27 mouse cellular contexts compared by ENCODE assay signal in the genomic region with DNA sequence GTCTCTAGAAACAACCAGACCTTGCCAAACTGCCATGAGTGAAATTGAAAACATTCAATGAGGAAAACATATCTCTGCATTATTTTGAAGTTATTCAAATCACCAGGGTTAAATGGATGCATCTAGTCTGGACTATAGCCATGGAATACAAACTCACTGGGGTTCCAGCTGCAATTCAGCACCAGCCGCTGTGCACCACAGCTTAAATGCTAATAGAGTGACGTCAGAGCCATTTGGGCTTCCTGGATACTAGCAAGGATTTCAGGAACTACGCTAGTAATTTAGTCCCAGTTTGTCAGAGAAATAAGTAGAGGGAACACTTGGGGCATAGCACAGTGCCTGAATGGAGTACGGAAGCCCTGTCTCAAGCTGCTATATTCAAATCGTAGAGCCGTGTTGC.
DNase-seq lines count a peak whose midpoint lies in the region; ATAC-seq and TF ChIP-seq lines count a peak whose summit lies in the region.
"Had no signal": no experiment of that assay in that cellular context is flagged by ENCODE, and none has a peak within 500 bp of the region (broad histone marks: within the 10 kb centered on the region; RNA-seq: fewer than 3 reads in every experiment).

No protein-coding gene starts in this region.

- no peaks in the 10 kb centered on the region for H3K27me3 ChIP-seq in forebrain, embryonic 14.5 days (replicated peaks; ENCODE audit: control insufficient read depth, insufficient read depth, low read length)
- no peaks in the 10 kb centered on the region for H3K27me3 ChIP-seq in forebrain, embryonic 11.5 days (ENCODE audit: control insufficient read depth, insufficient read depth, low read length)
- no peaks in the 10 kb centered on the region for H3K27me3 ChIP-seq in hindbrain, postnatal 0 days (ENCODE audit: insufficient read depth, low read length)
- no peaks in the 10 kb centered on the region for H3K27me3 ChIP-seq in hindbrain, embryonic 13.5 days
- H3K27me3 ChIP-seq in E14TG2a.4 (ENCODE audit: insufficient read depth, low read length), result no peaks in the 10 kb centered on the region
- H3K27me3 ChIP-seq: liver, embryonic 12.5 days; midbrain, embryonic 15.5 days had no signal

- H3K27ac ChIP-seq in forebrain, embryonic 14.5 days (ENCODE audit: low read depth, low read length), result no peak overlapping the region
- no peak overlapping the region for H3K27ac ChIP-seq in forebrain, embryonic 11.5 days (ENCODE audit: low read depth, low read length)
- no peak overlapping the region for H3K27ac ChIP-seq in hindbrain, postnatal 0 days
- no peak overlapping the region for H3K27ac ChIP-seq in hindbrain, embryonic 13.5 days
- H3K27ac ChIP-seq: hindbrain, embryonic 10.5 days; layer of hippocampus, adult 2 months; liver, embryonic 12.5 days; macrophage; midbrain, embryonic 15.5 days; stomach, postnatal 0 days had no signal

- peak; percentile 40 for DNase-seq in forebrain, embryonic 14.5 days (ENCODE audit: low spot score)
- no peak for DNase-seq in forebrain, embryonic 11.5 days (ENCODE audit: low spot score)
- DNase-seq in hindbrain, postnatal 0 days (ENCODE audit: low spot score), result peak; percentile 40
- DNase-seq in ZHBTc4 (ENCODE audit: low read depth, low spot score), result peak; percentile 61
- DNase-seq in embryo, embryonic 10 days (ENCODE audit: low spot score), result no peak
- no peak for DNase-seq in right cerebral cortex, adult 18-20 months
- DNase-seq: adrenal gland, postnatal 10 days; cerebellum, adult 11-12 months; gastrocnemius, postnatal 14 days; heart, postnatal 14 days; kidney, adult 18-20 months; kidney, postnatal 36 days; layer of hippocampus, postnatal 36 days; left cerebral cortex, postnatal 4 days; liver, postnatal 0 days; right cerebral cortex, postnatal 4 days; thymus, adult 18-20 months; thymus, postnatal 25 days had no signal

- TF ChIP-seq CTCF in hindbrain, postnatal 0 days (IDR thresholded peaks at IDR 0.05; ENCODE audit: low read depth), result no peak
- TF ChIP-seq CTCF in E14TG2a.4 (conservative IDR thresholded peaks at IDR 0.05; ENCODE audit: low read length), result no peak

- no peaks in the 10 kb centered on the region for H3K4me1 ChIP-seq in forebrain, embryonic 14.5 days (ENCODE audit: control insufficient read depth, insufficient read depth, low read length)
- H3K4me1 ChIP-seq in forebrain, embryonic 11.5 days (replicated peaks; ENCODE audit: control insufficient read depth, insufficient read depth, low read length), result no peaks in the 10 kb centered on the region
- H3K4me1 ChIP-seq in hindbrain, postnatal 0 days (ENCODE audit: insufficient read depth, low read length), result no peaks in the 10 kb centered on the region
- H3K4me1 ChIP-seq in hindbrain, embryonic 13.5 days (replicated peaks), result no peaks in the 10 kb centered on the region; the same call in 1 of the 2 replicates
- H3K4me1 ChIP-seq in E14TG2a.4 (replicated peaks; ENCODE audit: low read depth, low read length), result peaks cover 45% of the 10 kb centered on the region
- H3K4me1 ChIP-seq: hindbrain, embryonic 10.5 days; liver, embryonic 12.5 days; midbrain, embryonic 15.5 days had no signal

- ATAC-seq in forebrain, embryonic 14.5 days, result 0 out of 2 replicates have a peak, but pooled peaks have one; percentile 12
- no peak for ATAC-seq in forebrain, embryonic 11.5 days (replicated peaks; ENCODE audit: low FRiP score)
- no peak for ATAC-seq in hindbrain, postnatal 0 days
- no peak for ATAC-seq in hindbrain, embryonic 13.5 days (ENCODE audit: low FRiP score)
- ATAC-seq: liver, embryonic 12.5 days; liver, postnatal 0 days; lung, postnatal 0 days; midbrain, embryonic 15.5 days had no signal

- H3K4me2 ChIP-seq in forebrain, embryonic 14.5 days (ENCODE audit: low read length), result no peak overlapping the region
- H3K4me2 ChIP-seq in forebrain, embryonic 11.5 days (ENCODE audit: low read depth, low read length, severe bottlenecking), result no peak overlapping the region
- peak overlapping the region; percentile 29; the same call in 1 of the 2 replicates for H3K4me2 ChIP-seq in hindbrain, postnatal 0 days (ENCODE audit: low read depth, low read length)
- no peak overlapping the region for H3K4me2 ChIP-seq in hindbrain, embryonic 13.5 days
- H3K4me2 ChIP-seq: liver, embryonic 12.5 days; midbrain, embryonic 15.5 days had no signal

- no peak overlapping the region for H3K9ac ChIP-seq in forebrain, embryonic 14.5 days (ENCODE audit: low read length)
- no peak overlapping the region for H3K9ac ChIP-seq in forebrain, embryonic 11.5 days (ENCODE audit: low read length)
- no peak overlapping the region for H3K9ac ChIP-seq in hindbrain, postnatal 0 days (replicated peaks; ENCODE audit: low read length)
- no peak overlapping the region for H3K9ac ChIP-seq in hindbrain, embryonic 13.5 days
- H3K9ac ChIP-seq: liver, embryonic 12.5 days; liver, postnatal 0 days; midbrain, embryonic 15.5 days had no signal

- WGBS in forebrain, embryonic 14.5 days, result 70% methylated on average over 6 of the region's 6 CpGs
- 85% methylated on average over 6 of the region's 6 CpGs for WGBS in forebrain, embryonic 11.5 days
- 48% methylated on average over 6 of the region's 6 CpGs for WGBS in hindbrain, postnatal 0 days
- WGBS in hindbrain, embryonic 13.5 days, result 77% methylated on average over 6 of the region's 6 CpGs

- no peak overlapping the region for H3K4me3 ChIP-seq in forebrain, embryonic 14.5 days (ENCODE audit: low read depth, low read length)
- no peak overlapping the region for H3K4me3 ChIP-seq in forebrain, embryonic 11.5 days (ENCODE audit: low read depth, low read length)
- no peak overlapping the region for H3K4me3 ChIP-seq in hindbrain, postnatal 0 days (ENCODE audit: low read length)
- no peak overlapping the region for H3K4me3 ChIP-seq in hindbrain, embryonic 13.5 days
- H3K4me3 ChIP-seq in E14TG2a.4 (replicated peaks; ENCODE audit: low read length), result peak overlapping the region; percentile 39
- H3K4me3 ChIP-seq: hindbrain, embryonic 10.5 days; layer of hippocampus, adult 2 months; liver, embryonic 12.5 days; midbrain, embryonic 15.5 days had no signal

- no peaks in the 10 kb centered on the region for H3K36me3 ChIP-seq in forebrain, embryonic 14.5 days (ENCODE audit: control insufficient read depth, insufficient read depth, low read length)
- no peaks in the 10 kb centered on the region for H3K36me3 ChIP-seq in forebrain, embryonic 11.5 days (ENCODE audit: control insufficient read depth, insufficient read depth, low read length)
- H3K36me3 ChIP-seq in hindbrain, postnatal 0 days (ENCODE audit: insufficient read depth, low read length), result no peaks in the 10 kb centered on the region
- H3K36me3 ChIP-seq in hindbrain, embryonic 13.5 days, result no peaks in the 10 kb centered on the region
- peaks cover 18% of the 10 kb centered on the region for H3K36me3 ChIP-seq in E14TG2a.4 (ENCODE audit: insufficient read depth, low read length)
- H3K36me3 ChIP-seq: hindbrain, embryonic 10.5 days; liver, embryonic 12.5 days; midbrain, embryonic 15.5 days had no signal

- no peaks in the 10 kb centered on the region for H3K9me3 ChIP-seq in forebrain, embryonic 14.5 days (replicated peaks; ENCODE audit: control insufficient read depth, low read length)
- H3K9me3 ChIP-seq in forebrain, embryonic 11.5 days (ENCODE audit: control insufficient read depth, low read length), result no peaks in the 10 kb centered on the region
- H3K9me3 ChIP-seq in hindbrain, postnatal 0 days (ENCODE audit: low read length), result no peaks in the 10 kb centered on the region
- no peaks in the 10 kb centered on the region for H3K9me3 ChIP-seq in hindbrain, embryonic 13.5 days
- H3K9me3 ChIP-seq in E14TG2a.4 (ENCODE audit: low read length), result no peaks in the 10 kb centered on the region
- H3K9me3 ChIP-seq: hindbrain, embryonic 10.5 days; liver, embryonic 12.5 days; midbrain, embryonic 15.5 days had no signal

Comparison
In these comparisons a context has a peak if more than half of its experiments do, and no peak if none do; other contexts are left out.
1. DNase-seq: peak in forebrain, embryonic 14.5 days (single experiment), hindbrain, postnatal 0 days (single experiment) and ZHBTc4 (single experiment); none in forebrain, embryonic 11.5 days (single experiment), embryo, embryonic 10 days (single experiment) and right cerebral cortex, adult 18-20 months (single experiment).